Mouse (Mus musculus): Measurements from ENCODE around the gene Ano6. TPM values are rescaled to one million over a fixed set of nuclear protein-coding genes. Genes with fewer than 3 reads are reported as not detected.

Gene Ano6
- polyA plus RNA-seq, 1 experiment from 2014 or later: 37.2 TPM

DNA sequence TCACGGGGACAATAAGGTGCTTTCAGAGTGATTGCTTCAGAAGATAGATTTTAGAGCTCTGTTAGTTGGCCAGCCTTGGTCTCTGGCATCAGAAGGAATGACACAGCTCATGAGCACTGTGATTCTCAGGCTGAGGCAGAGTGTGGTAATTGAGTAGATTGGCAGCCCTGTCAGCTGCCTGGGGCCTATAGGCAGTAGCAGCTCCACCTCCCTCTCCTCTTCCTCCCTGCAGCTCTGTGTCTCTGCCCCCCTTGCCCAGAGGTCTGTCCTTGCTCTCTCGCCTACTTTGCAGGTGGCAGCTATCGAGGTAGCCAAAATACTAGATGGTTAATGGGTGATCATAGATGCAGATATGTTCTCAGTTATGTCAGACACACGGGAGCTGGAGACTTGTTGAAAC, 77.5 kb downstream of the Ano6 start:
- no peak for ATAC-seq (ENCODE audit: insufficient number of reproducible peaks, insufficient read depth, low FRiP score, low read depth)
- peaks cover 7% of the 10 kb centered on the region; the same call in 1 of the 2 replicates for H3K36me3 ChIP-seq (ENCODE audit: control insufficient read depth, insufficient read depth, low read length)
- H3K9ac ChIP-seq (ENCODE audit: low read length): no peak overlapping the region
- H3K27ac ChIP-seq (replicated peaks in 1 of 2; ENCODE audit: control insufficient read depth in 1 of 2, insufficient read depth in 1 of 2, low read depth in 2 of 2, low read length in 2 of 2): no peak overlapping the region
- H3K27me3 ChIP-seq (ENCODE audit: control insufficient read depth, insufficient read depth, low read length): no peaks in the 10 kb centered on the region
- 81% methylated on average over 4 of the region's 4 CpGs for WGBS
- no peak overlapping the region for H3K4me2 ChIP-seq (ENCODE audit: low read length)
- H3K4me3 ChIP-seq (ENCODE audit: control insufficient read depth in 1 of 2, insufficient read depth in 1 of 2, low read depth in 1 of 2, low read length in 2 of 2): no peak overlapping the region
- H3K9me3 ChIP-seq (ENCODE audit: control insufficient read depth, low read length): 0 out of 2 replicates have a peak, but pooled peaks cover 3% of the 10 kb centered on the region
- H3K4me1 ChIP-seq (ENCODE audit: control insufficient read depth in 2 of 2, insufficient read depth in 2 of 2, low read length in 2 of 2): peaks cover 10 to 18% of the 10 kb centered on the region in 2 experiments

DNA sequence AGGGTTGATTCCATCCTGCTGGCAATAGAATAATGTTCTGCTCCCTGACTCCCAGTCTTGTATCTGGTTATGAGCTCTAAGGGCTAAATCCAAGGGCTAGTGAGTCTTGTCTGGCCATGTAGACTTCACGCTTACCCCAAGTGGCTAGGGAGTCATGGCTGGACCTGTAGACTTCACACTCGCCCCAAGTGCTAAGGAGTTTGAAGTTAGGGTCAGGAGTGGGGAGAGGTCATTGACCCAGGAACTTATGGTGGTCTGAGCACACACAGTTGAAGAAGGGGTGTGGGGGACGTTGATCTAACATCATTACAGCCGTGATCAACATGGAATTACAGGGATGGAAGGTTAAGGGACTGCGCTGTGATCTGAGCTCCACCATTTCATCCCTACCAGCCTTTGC, 79.0 kb downstream of the Ano6 start:
- ATAC-seq (ENCODE audit: insufficient number of reproducible peaks, insufficient read depth, low FRiP score, low read depth): no peak
- 92% methylated on average over 5 of the region's 5 CpGs for WGBS
- Histone ChIP-seq H3K4me1 (ENCODE audit: control insufficient read depth in 2 of 2, insufficient read depth in 2 of 2, low read length in 2 of 2) (peaks cover 14 to 24% of the 10 kb centered on the region in 2 experiments), H3K27me3 (ENCODE audit: control insufficient read depth, insufficient read depth, low read length) (no peaks in the 10 kb centered on the region), H3K27ac (replicated peaks in 1 of 2; ENCODE audit: control insufficient read depth in 1 of 2, insufficient read depth in 1 of 2, low read depth in 2 of 2, low read length in 2 of 2) (no peak overlapping the region), H3K9ac (ENCODE audit: low read length) (no peak overlapping the region), H3K9me3 (ENCODE audit: control insufficient read depth, low read length) (0 out of 2 replicates have a peak, but pooled peaks cover 3% of the 10 kb centered on the region), H3K4me3 (ENCODE audit: control insufficient read depth in 1 of 2, insufficient read depth in 1 of 2, low read depth in 1 of 2, low read length in 2 of 2) (no peak overlapping the region), H3K4me2 (ENCODE audit: low read length) (no peak overlapping the region), H3K36me3 (ENCODE audit: control insufficient read depth, insufficient read depth, low read length) (peaks cover 1% of the 10 kb centered on the region; the same call in 1 of the 2 replicates)

DNA sequence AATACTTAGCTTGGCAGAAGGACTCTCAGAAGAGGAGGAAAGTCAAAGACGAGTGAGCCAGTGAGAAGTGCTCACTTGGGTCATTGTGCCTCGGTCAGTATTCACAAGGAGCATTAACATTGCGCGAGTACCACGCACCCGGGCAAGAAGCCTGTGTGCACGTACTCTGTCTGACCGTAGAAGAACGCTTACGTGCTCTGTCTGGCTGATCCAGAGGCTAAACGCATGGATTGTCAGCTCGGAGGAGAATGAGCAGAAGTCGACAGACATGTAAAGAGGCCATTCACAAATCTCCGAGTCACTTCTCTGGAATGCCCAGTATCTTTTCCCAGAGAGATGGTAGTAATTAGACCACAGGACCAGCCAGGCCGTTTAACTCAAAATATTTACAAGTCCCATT, 81.0 kb downstream of the Ano6 start:
- peak overlapping the region; percentile 53 for H3K4me2 ChIP-seq (ENCODE audit: low read length)
- no peaks in the 10 kb centered on the region for H3K9me3 ChIP-seq (ENCODE audit: control insufficient read depth, low read length)
- peak overlapping the region; percentile 45; the same call in 1 of the 2 replicates for H3K9ac ChIP-seq (ENCODE audit: low read length)
- H3K36me3 ChIP-seq (ENCODE audit: control insufficient read depth, insufficient read depth, low read length): no peaks in the 10 kb centered on the region
- H3K4me1 ChIP-seq (ENCODE audit: control insufficient read depth in 2 of 2, insufficient read depth in 2 of 2, low read length in 2 of 2): peaks cover 16 to 25% of the 10 kb centered on the region in 2 experiments
- WGBS: 27% methylated on average over 15 of the region's 15 CpGs
- H3K27ac ChIP-seq (replicated peaks in 1 of 2; ENCODE audit: control insufficient read depth in 1 of 2, insufficient read depth in 1 of 2, low read depth in 2 of 2, low read length in 2 of 2): peak overlapping the region; percentile 46 to 85
- H3K27me3 ChIP-seq (ENCODE audit: control insufficient read depth, insufficient read depth, low read length): no peaks in the 10 kb centered on the region
- H3K4me3 ChIP-seq (ENCODE audit: control insufficient read depth in 1 of 2, insufficient read depth in 1 of 2, low read depth in 1 of 2, low read length in 2 of 2): peak overlapping the region; percentile 12 to 28; a peak in 3 of 4 replicates
- peak; percentile 71 for ATAC-seq (ENCODE audit: insufficient number of reproducible peaks, insufficient read depth, low FRiP score, low read depth)

DNA sequence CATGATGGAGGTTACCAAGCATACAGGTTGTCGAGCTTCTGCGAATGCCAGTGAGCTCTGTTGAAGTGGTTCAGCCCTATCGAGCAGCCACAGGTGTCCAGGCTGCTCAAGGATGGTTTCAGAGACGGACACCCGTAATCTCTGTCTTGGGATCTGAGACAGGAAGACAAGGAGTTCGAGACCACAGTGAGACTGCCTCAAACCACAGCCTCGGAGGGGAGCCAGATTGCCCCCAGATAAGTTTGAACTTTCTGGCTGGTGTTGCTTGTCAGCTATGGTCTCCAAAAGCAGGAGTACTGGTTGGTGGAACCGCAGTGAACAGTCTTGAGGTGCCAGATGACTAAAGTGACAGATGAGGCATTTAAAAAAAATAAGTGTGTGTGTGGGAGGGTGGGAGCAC, 81.8 kb downstream of the Ano6 start:
- Histone ChIP-seq H3K36me3 (ENCODE audit: control insufficient read depth, insufficient read depth, low read length) (no peaks in the 10 kb centered on the region), H3K4me3 (ENCODE audit: control insufficient read depth in 1 of 2, insufficient read depth in 1 of 2, low read depth in 1 of 2, low read length in 2 of 2) (no peak overlapping the region), H3K9ac (ENCODE audit: low read length) (no peak overlapping the region), H3K4me2 (ENCODE audit: low read length) (no peak overlapping the region), H3K9me3 (ENCODE audit: control insufficient read depth, low read length) (no peaks in the 10 kb centered on the region), H3K27ac (replicated peaks in 1 of 2; ENCODE audit: control insufficient read depth in 1 of 2, insufficient read depth in 1 of 2, low read depth in 2 of 2, low read length in 2 of 2) (no peak overlapping the region), H3K4me1 (ENCODE audit: control insufficient read depth in 2 of 2, insufficient read depth in 2 of 2, low read length in 2 of 2) (peaks cover 16 to 25% of the 10 kb centered on the region in 2 experiments), H3K27me3 (ENCODE audit: control insufficient read depth, insufficient read depth, low read length) (no peaks in the 10 kb centered on the region)
- 76% methylated on average over 8 of the region's 8 CpGs for WGBS
- no peak for ATAC-seq (ENCODE audit: insufficient number of reproducible peaks, insufficient read depth, low FRiP score, low read depth)

DNA sequence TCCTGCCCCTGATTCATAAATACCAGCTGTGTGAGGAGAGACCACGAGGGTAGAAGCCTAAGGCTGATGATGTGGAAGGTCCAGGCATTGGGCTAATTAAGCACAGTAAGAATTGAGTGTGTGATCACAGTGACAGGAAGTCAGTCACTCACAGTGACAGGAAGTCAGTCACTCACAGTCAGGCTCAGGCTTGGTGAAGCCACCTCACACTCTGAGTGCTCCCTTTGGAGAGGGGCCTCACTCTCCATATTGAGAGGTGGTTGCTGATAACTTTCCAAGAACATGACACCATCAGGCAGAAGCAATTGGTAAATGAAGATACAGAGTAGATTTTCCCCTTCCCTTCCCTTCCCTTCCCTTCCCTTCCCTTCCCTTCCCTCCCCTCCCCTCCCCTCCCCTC, 82.6 kb downstream of the Ano6 start:
- Histone ChIP-seq H3K9ac (ENCODE audit: low read length) (no peak overlapping the region), H3K4me3 (ENCODE audit: control insufficient read depth in 1 of 2, insufficient read depth in 1 of 2, low read depth in 1 of 2, low read length in 2 of 2) (no peak overlapping the region), H3K27me3 (ENCODE audit: control insufficient read depth, insufficient read depth, low read length) (no peaks in the 10 kb centered on the region), H3K36me3 (ENCODE audit: control insufficient read depth, insufficient read depth, low read length) (no peaks in the 10 kb centered on the region), H3K27ac (replicated peaks in 1 of 2; ENCODE audit: control insufficient read depth in 1 of 2, insufficient read depth in 1 of 2, low read depth in 2 of 2, low read length in 2 of 2) (no peak overlapping the region), H3K9me3 (ENCODE audit: control insufficient read depth, low read length) (no peaks in the 10 kb centered on the region), H3K4me2 (ENCODE audit: low read length) (no peak overlapping the region), H3K4me1 (ENCODE audit: control insufficient read depth in 2 of 2, insufficient read depth in 2 of 2, low read length in 2 of 2) (peaks cover 16 to 25% of the 10 kb centered on the region in 2 experiments)
- 78% methylated on average over 1 of the region's 1 CpGs for WGBS
- ATAC-seq (ENCODE audit: insufficient number of reproducible peaks, insufficient read depth, low FRiP score, low read depth): no peak

DNA sequence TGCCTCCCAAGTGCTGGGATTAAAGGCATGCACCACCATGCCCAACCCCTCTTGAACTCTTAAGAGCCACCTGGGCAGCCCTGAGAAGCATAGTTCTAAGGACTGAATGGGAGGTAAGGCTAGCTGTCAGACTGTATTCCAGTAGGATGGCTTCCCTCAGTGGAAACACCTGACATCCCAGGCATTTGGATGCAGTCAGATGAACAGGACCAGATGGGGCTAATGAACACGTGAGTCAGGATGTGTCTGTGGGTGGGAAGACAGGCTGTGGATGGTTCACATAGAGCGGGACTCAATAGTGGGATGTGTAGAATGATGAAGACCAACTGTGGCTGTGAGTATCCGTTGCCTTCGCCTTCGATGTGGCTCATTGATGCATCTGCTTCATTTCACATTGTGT, 83.6 kb downstream of the Ano6 start:
- peak overlapping the region; percentile 25 to 33; a peak in 2 of 4 replicates for H3K27ac ChIP-seq (replicated peaks in 1 of 2; ENCODE audit: control insufficient read depth in 1 of 2, insufficient read depth in 1 of 2, low read depth in 2 of 2, low read length in 2 of 2)

DNA sequence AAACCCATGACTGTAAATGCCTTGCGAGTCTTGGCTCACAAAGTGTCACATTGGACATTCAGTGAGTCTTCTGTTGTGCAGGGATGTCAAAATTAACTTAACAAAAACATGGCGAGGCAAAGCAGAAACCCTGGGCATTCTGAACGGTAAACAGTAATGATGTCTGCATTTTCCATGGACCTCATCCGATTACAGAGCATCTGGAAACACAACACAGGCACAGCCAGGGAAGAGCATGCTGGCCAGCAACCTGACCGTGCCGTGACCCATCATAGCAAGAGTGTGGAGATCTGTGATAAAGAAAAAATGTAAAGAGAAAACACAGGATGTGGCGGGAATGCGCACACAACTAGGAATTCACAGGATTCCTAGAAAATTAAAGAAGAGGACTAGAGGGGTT, 84.1 kb downstream of the Ano6 start:
- H3K4me3 ChIP-seq (ENCODE audit: control insufficient read depth in 1 of 2, insufficient read depth in 1 of 2, low read depth in 1 of 2, low read length in 2 of 2): no peak overlapping the region
- peaks cover 16 to 26% of the 10 kb centered on the region in 2 experiments for H3K4me1 ChIP-seq (ENCODE audit: control insufficient read depth in 2 of 2, insufficient read depth in 2 of 2, low read length in 2 of 2)
- no peaks in the 10 kb centered on the region for H3K27me3 ChIP-seq (ENCODE audit: control insufficient read depth, insufficient read depth, low read length)
- peak overlapping the region; percentile 25 to 33; a peak in 1 of 4 replicates for H3K27ac ChIP-seq (replicated peaks in 1 of 2; ENCODE audit: control insufficient read depth in 1 of 2, insufficient read depth in 1 of 2, low read depth in 2 of 2, low read length in 2 of 2)
- no peaks in the 10 kb centered on the region for H3K9me3 ChIP-seq (ENCODE audit: control insufficient read depth, low read length)
- no peak overlapping the region for H3K4me2 ChIP-seq (ENCODE audit: low read length)
- H3K9ac ChIP-seq (ENCODE audit: low read length): no peak overlapping the region
- 43% methylated on average over 8 of the region's 8 CpGs for WGBS
- ATAC-seq (ENCODE audit: insufficient number of reproducible peaks, insufficient read depth, low FRiP score, low read depth): no peak
- no peaks in the 10 kb centered on the region for H3K36me3 ChIP-seq (ENCODE audit: control insufficient read depth, insufficient read depth, low read length)

More for the DNA sequence above, 83.6 kb downstream of the Ano6 start:
- Histone ChIP-seq H3K9ac (ENCODE audit: low read length) (no peak overlapping the region), H3K36me3 (ENCODE audit: control insufficient read depth, insufficient read depth, low read length) (no peaks in the 10 kb centered on the region), H3K4me3 (ENCODE audit: control insufficient read depth in 1 of 2, insufficient read depth in 1 of 2, low read depth in 1 of 2, low read length in 2 of 2) (no peak overlapping the region), H3K27me3 (ENCODE audit: control insufficient read depth, insufficient read depth, low read length) (no peaks in the 10 kb centered on the region), H3K9me3 (ENCODE audit: control insufficient read depth, low read length) (no peaks in the 10 kb centered on the region), H3K4me2 (ENCODE audit: low read length) (no peak overlapping the region), H3K4me1 (ENCODE audit: control insufficient read depth in 2 of 2, insufficient read depth in 2 of 2, low read length in 2 of 2) (peaks cover 16 to 25% of the 10 kb centered on the region in 2 experiments)
- WGBS: 81% methylated on average over 5 of the region's 5 CpGs
- ATAC-seq (ENCODE audit: insufficient number of reproducible peaks, insufficient read depth, low FRiP score, low read depth): no peak

DNA sequence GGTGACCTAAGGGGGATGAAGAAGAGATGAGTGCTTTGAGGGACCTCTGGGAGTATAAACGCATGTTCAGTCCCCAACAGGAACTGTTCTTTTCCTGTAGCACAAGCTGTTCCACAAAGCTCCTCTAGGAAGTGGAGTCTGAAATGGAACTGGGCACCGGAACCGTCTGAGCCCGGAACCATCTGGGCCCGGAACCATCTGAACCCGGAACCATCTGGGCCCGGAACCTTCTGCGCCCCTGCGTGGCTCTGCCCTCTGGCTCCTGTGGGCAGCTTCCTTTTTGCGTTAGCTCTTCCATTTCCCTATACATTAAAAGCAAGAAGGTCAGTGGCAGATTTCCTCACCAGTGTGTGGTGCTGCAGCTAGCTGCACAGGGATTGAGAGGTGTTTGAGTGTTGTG, 85.3 kb downstream of the Ano6 start:
- H3K4me3 ChIP-seq (ENCODE audit: control insufficient read depth in 1 of 2, insufficient read depth in 1 of 2, low read depth in 1 of 2, low read length in 2 of 2): no peak overlapping the region
- no peak overlapping the region for H3K4me2 ChIP-seq (ENCODE audit: low read length)
- H3K27ac ChIP-seq (replicated peaks in 1 of 2; ENCODE audit: control insufficient read depth in 1 of 2, insufficient read depth in 1 of 2, low read depth in 2 of 2, low read length in 2 of 2): no peak overlapping the region
- no peaks in the 10 kb centered on the region for H3K36me3 ChIP-seq (ENCODE audit: control insufficient read depth, insufficient read depth, low read length)
- WGBS: 90% methylated on average over 10 of the region's 10 CpGs
- no peaks in the 10 kb centered on the region for H3K9me3 ChIP-seq (ENCODE audit: control insufficient read depth, low read length)
- H3K4me1 ChIP-seq (ENCODE audit: control insufficient read depth in 2 of 2, insufficient read depth in 2 of 2, low read length in 2 of 2): peaks cover 21 to 36% of the 10 kb centered on the region in 2 experiments
- H3K9ac ChIP-seq (ENCODE audit: low read length): no peak overlapping the region
- no peak for ATAC-seq (ENCODE audit: insufficient number of reproducible peaks, insufficient read depth, low FRiP score, low read depth)
- H3K27me3 ChIP-seq (ENCODE audit: control insufficient read depth, insufficient read depth, low read length): no peaks in the 10 kb centered on the region

Data from heart, embryonic 14.5 days (tissue).